Mouse (Mus musculus) hindlimb bud, embryonic 11.5 days (tissue): ENCODE results near the gene Phf7.

Experiments
- DNase-seq: peaks from one replicate; pipeline ENCODE4 v3.0.0-alpha.2; 2012; ENCODE audit warnings: low read depth, low spot score; ENCODE audit errors: extremely low spot score

The Phf7 gene

DNA sequence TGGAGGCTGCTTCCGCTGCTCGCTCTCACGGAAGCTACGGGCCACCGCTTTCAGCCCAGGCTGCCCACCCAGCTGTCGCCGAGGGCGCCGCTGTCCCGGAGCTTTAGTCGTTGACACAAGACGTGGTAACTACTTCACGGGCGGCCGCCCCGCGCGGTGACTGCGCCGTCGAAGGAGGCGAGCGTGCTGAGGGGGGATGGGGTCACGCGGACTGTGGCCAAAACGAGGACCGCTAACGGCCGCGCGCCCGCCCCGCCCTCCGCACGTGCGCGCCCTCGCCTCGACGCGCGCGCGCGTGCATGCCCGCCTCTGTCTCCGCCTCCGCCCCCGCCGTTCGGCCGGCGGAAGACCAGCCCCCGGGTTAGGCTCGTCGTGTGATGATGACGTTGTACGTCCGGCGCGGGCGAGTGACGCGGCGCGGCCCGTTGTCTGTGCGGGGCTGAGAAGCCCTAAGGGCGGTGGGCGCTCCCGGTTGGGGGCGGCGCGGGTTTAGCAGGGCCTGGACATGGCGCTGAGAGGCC is at the start of gene Phf7, which contains the start of gene Bap1:
Gene Phf7, minus strand, starts transcription at position 234 of the 521 bp plus-strand sequence.
Gene Bap1, plus strand, starts transcription at position 367 of the 521 bp plus-strand sequence.
- peak; percentile 78 for DNase-seq

DNA sequence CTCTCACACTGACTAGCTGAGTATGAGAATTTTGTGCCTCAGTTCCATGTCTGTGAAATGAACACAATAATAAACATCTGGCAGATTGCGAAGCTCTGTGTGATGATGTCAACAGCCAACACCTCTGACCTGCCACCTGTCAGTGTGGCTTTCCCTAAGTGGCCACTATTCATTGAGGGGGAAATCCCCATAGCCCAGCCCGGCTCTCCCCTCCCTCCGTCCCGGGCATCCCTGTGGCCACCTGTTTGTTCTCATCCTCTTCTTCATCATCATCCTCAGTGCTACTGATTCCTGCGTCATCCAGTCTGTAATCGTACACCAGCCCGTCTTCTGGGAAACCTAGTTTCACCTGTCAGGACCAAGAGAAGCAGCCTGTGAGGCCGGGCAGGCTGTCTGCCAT is 34.6 kb upstream of the Phf7 start:
- no peak for DNase-seq

DNA sequence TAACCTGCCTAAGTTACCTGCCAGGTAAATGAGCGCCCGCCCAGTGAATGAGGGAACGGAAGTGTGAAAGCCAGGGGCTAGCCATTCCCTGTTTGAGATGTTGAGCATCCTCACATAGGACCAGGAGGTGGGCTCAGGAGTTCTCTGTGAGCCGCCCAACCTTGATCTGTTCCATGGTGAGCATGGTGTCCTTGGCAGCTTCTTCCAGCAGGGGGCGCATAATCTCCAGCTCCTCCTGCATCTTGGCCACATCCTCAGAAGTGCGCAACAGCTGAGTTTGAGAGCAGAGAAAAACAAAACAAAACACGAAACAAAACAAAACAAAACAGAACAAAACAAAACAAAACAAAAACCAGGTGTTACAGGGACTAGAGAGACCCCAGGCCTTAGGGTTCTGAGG is 21.0 kb upstream of the Phf7 start:
- peak; percentile 44 for DNase-seq

DNA sequence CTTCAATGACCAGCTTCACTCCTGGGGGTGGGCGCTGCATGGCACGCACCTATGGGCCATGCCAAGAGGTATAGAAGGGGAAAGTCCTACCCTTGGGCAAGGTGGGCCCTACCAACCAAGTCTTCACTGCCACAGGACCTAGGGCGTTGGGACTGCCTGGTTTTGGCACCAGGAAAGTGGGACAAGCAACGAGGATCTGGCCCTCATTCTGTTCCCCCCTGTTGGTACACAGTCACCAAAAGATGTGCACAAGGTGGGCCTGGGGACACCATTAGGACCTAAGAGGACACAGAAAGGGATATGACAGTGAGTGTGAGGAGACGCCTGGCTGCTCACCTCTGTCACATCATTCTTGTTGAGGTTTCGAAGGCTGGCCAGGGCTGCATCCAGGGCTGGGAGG is 20.0 kb upstream of the Phf7 start:
- DNase-seq, result no peak

DNA sequence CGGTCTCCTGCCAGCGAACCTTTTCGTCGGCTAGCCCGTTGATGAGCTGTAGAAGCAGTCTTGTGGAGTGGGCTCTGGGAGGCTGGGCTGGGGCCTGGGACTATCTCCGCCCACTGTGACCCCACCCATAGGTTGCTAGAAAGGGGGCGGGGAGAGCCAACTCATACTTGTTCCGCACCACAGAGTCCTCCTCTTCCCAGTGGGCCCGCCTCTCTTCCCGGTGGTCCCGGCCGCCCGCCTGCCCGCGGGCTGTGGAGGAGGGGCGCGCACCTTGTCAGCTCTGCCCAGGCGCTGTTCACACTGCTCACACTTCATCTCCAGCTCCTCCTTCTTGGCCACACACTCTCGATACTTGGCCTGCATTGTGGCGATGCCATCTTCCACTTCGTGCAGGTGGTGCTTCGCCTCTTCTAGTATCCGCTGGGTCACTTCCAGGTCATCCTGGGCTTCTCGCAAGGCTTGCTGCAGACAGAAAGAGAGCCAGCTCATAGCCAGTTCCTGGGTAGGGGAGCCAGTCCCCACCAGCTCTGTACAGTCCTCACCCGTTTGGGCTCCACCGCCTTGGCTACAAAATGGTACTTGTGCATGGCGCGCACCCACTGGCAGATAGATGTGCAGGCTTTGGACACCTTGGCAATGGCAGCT is 18.5 kb upstream of the Phf7 start:
- peak; percentile 44 for DNase-seq

DNA sequence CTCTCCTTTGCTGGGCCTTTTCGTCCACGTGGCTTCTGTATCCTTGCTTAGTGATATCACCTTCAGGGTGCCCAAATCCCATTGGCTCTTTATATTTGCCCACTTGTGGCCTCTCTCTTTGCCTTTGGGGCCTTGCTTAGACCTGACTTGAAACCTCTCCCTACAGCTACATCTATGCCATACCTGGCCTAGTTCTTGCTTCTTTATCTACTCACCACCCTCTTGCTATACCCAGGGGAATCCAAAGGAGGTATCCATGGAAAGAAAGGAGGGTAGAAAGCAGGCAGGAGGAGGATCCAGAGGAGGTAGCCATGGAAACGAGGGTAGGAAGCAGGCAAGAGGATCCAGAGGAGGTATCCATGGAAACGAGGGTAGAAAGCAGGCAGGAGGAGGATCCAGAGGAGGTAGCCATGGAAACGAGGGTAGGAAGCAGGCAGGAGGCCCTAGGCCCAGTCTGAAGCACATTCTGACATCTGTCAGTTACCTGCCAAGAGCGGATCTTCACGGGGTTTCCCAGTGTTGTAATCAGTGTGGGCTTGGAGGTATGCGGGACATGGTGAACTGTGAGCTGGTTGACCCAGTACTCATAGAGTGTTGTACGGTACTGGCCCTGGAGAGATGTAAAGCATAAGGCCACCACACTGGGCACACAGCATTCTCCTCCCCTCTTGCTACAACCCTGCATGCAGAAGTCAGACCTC is 17.3 kb upstream of the Phf7 start:
- no peak for DNase-seq

DNA sequence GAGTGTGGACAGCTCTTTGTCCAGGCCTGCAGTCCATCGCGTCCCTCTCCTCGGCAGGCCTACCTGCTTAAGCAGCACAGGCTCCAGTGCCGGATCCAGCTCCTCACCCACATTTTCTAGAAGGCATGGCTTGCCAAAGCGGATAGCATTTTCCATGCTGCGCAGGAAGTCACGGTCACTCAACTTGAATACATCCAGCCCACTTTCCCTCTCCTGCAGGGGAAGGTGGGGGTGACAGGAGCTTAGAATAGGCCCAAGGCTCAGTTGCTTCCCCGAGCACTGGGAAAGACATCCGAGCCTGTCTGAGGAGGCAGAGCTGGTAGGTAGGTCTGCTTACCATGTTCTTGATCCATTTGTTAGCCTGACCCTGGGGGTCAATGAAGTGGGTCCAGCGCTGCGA is 16.5 kb upstream of the Phf7 start:
- DNase-seq, result no peak

DNA sequence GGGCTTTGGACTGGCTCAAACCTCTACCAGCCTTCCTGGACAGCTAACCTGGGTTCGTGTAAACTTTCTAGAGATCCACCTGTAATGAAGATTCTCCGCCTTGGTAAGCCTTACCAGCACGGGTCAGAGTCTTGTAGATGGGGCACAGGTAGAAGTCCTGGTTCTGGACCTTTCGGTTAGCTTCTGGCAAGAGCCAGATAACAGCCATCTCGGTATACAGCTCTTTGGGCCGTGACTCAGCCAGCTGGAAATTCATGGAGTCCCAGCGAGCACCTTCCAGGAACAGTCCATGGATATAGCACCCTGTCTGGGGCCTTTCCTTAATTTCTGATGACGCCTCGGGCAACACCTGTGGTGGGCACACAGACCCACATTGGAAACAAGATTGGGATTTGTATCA is 9.8 kb upstream of the Phf7 start:
- no peak for DNase-seq

DNA sequence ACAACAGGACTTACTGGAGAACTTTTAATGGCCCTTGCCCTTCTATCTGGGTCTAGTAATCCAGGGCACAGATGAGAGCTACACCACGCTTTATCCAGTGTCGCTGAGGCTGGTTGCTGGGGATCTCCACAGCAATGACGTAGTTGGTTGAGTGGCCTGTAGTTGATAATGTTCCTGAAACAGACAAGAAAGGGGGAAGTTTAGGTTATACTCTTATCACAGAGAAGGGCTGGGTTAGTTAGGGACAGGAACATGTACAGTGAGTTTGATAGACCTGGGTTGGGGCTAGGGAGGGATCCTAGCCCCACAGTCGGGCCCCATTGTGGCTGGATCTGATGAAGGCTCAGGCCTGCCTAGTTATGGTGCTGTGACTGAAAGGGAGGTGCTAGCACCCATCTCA is 9.3 kb upstream of the Phf7 start:
- no peak for DNase-seq

DNA sequence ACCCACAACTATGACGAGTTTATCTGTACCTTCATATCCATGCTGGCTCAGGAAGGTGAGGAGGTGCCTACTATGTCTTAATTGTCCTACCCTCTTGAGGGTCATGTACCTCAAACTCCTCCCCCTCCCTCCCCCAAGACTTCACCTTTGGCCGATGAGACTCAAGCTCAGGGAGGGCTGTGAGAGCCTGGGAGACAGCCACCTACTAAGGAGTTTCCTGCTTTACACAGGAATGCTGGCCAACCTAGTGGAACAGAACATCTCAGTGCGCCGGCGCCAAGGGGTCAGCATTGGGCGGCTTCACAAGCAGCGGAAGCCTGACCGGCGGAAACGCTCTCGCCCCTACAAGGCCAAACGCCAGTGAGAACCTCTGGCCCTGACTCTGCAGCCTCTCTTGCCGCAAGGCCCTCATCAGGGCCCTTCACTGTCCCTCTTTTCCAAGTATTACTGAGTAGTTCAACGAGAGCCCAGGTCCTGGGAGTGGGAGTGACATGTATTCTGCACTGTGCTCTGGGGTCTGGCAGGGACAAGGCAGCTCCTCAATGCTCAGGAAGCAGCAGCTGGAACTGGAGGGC is 7.4 kb upstream of the Phf7 start:
- DNase-seq, result no peak

DNA sequence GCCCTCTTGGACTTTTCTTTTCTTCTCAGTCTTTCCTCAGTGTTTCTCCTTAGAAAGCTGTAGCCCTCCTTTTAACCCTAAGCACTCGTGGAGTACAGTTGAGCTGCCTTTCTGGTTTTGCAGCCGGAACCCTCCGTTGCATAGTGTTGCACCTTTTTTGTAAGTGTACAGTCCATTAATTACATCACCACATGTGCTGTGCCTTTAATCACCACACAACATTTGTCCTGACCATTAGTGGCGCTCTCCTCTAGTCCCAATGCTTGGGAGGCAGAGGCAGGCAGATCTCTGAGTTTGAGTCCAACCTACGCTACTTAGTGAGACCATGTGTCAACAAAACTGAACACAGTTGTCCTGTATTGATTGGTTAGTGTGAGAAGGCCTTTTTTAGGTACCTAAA is 974 bp upstream of the Phf7 start:
- no peak for DNase-seq

DNA sequence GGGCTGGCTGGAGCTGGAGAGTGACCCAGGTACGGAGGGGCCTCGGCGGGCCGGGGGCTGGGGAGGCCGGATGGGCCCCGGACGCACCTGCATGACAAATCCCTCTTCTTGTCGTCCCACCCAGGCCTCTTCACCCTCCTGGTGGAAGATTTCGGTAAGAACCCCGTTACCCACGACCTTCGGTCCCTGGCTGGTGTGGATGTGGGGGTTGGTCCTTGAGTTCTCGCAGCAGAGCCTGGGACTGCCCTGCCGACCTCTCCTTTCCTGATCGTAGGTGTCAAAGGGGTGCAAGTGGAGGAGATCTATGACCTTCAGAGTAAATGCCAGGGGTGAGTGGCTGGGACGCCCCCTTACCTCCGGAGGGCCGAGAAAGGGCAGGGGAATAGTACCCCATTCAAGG is 509 bp upstream of the Phf7 start:
- DNase-seq, result no peak

DNA sequence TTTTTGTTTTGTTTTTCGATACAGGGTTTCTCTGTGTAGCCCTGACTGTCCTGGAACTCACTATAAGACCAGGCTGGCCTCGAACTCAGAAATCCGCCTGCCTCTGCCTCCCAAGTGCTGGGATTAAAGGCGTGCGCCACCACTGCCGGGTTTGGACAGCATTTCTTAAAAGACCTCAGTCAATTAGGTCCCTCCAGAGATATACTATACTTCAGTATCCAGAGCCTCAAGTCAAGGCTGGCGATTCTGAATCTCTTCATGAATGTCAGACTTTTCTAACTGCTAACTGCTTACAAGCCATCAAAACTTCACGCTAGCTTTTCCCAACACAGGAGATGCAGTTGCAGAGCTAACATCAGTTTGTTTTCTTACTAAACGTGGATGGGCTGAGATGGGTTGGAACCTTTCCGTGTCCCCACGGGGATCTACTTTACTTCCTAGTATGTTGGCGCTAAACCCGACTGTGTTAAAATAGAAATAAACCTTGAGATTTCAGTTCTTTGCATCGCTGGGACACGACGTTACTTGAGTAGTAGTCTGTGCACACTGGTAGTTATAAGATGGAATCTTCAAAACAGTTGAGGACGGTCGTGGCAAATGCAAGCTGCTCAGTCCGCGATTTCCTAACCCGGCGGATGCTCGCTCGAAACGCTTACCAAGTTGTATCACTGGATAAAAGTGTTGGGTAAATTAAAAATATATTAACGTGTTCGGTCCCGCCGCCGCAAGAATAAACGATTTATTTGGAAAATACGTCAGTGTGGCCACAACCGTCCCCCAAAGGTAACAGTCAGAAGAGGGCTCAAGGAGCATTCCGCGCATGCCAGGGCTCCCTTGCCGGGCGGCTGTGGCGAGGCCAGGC is 664 bp downstream of the Phf7 start:
- no peak for DNase-seq

DNA sequence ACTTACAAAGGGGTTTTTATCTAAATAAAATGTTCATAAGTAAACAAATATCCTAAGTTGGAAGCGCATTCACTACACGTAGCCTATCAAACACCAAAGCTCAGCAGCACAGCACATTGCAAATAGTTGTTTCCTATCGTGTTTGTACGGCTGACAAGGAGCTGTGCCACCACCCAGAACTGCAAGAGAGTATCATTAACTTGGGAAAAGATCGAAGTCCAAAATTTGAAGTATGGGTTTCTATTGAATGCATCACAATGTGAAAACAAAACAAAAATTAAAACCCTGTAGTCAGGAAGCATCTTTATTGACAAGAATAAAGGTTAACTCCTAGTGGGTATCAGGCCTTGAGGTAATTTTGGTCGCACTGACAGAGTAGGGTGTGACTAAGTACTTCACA is 2.7 kb downstream of the Phf7 start:
- no peak for DNase-seq

DNA sequence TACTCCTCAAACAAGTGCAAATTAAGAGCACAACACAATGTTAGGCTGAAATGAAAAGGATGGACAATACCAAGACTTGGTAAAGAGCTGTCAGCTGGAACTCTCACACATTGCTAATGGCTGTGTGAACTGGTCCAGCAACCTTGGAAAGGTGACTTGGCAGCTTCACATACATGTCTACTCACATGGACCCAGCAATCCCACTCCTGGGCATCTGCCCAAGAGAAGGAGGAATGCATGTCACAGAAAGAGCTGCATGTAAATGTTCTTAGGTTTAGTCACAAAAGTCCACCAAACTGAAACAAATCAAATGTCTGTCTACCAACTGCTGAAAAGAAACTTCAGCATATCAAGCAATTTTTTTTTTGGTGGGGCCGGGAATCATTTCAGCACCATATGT is 5.2 kb downstream of the Phf7 start:
- DNase-seq, result no peak

DNA sequence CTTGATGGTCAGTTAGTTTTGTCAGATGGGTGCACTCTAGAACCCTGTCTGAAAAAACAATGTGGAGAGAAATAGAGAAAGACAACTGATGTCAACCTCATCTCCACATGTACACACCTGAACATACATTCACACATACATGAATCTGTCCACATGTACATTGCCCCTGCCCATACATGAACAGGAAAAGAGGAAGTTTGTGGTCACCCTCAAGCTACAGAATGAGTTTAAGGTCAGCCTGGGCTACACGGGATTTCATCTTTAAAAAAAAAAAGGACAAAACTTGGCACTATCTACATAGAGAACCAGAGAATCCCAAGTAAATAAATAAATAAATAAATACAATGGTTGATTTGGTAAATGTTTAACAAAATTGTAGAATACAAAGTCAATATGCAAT is 6.3 kb downstream of the Phf7 start:
- no peak for DNase-seq

DNA sequence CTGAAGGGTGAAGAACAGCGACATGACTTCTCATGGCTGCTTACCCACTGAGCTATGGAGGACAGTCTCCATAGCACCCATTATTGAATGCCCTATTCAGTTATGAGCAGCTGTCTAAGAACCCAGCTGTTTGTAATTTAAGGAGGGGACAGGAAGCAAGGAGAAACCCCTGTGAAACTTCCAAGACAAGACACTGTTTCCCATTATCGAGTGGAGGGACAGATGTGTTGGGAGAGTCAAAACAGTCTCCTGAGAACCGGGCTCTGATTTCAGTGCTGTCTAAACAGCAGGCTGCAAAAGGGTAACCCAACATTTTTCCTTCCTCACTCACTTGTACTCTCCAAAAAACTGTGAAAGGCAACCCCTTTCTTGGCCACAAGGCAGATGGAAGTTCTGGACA is 10.6 kb downstream of the Phf7 start:
- DNase-seq, result no peak

DNA sequence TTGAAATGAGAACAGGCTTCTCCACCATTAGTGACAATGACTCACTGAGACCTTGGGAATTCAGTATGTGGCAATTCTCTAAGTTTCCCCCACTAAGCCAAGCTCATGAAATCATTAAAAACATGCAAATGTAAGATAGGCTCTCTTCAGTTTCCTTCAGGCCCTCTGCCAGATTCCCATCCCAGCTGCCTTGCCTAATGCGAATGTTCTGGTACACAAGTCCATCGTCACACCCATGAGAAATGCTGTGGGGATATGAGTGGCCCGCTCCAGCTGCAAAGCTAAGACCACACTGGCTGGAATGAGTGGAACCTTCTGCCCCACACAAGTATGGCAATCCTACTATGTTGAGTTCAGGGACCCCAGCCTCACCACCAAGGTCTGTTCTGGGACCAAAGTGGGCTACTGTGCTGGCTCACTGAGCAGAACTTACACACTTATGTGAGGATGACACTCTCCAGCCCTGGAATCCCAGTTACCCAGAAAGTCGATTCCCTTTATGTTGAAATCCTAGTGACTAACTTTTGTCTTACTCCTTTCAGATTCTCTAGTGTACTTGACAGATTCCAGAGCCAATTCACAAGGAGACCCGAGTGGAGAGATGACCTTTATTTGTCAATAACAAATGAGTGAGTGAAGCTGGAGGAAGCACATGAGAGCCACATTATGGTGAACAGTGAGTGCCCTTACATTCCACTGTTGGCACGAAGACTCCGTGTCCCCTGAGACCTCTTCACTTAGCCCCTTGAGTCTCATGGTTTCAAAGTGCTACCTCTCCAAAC is 13.8 kb downstream of the Phf7 start:
- DNase-seq, result no peak

DNA sequence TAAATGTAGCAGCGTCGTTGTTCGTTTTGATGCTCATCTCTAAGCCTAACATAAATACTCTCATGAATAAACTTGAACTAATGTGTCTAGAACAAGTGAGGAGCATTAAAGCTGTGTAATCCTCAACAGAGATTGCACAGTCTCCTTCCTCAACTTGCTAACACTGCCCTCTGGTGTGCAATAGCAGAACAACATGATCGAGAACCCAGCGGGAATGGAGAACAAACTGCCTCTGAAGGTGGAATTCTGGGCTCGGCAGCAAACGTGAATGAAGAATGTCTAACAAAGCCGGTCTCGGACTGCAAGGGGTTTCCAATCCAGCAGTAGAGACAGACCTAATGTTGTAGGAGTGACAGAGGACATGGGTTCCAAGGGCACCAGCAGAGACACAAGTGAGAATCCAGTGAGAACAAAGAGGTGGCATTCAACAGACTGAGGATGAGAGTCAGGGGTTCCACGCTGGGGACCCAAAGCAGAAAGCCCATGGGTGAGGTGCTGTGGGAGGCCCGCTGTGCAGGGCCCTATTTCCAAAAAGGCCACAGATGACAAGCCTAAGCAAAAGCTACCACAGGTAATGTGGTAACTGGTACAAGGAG is 17.0 kb downstream of the Phf7 start:
- DNase-seq, result peak; percentile 79
